Mouse (Mus musculus): ENCODE results near the gene Notch3. TPM values are rescaled to one million over a fixed set of nuclear protein-coding genes. Genes with fewer than 3 reads are reported as not detected.
"Not testable (repeated sequence)": the region's sequence is repeated elsewhere in the genome, so short reads cannot be mapped to it uniquely, and the experiment has no call there.

The Notch3 gene
- polyA plus RNA-seq (2012; ENCODE audit: insufficient read depth, low replicate concordance), result 0.23 and 1.4 TPM in 2 replicates

- Histone ChIP-seq H3K4me1 (peaks cover 58% of the 10 kb centered on the region), H3K27me3 (replicated peaks) (peaks cover 70% of the 10 kb centered on the region), H3K36me3 (replicated peaks; ENCODE audit: low read length) (no peaks in the 10 kb centered on the region), H3K9me3 (no peaks in the 10 kb centered on the region), H3K4me3 (replicated peaks) (peak within 1 kb of the TSS; percentile 88)
- TF ChIP-seq GATA1 (IDR thresholded peaks at IDR 0.05; ENCODE audit: borderline replicate concordance, low read length), result no peak
- no peak for TF ChIP-seq FLI1 (IDR thresholded peaks at IDR 0.05; ENCODE audit: low read length)
Measured at GRCm38 (mm10) chr17:32166687-32167086, at the start of gene Notch3. Notch3 (minus strand) TSS chr17:32166852.

GRCm38 (mm10) chr17:32215587-32215986, 48.9 kb upstream of the Notch3 start:
- not testable (repeated sequence) for H3K4me3 ChIP-seq (replicated peaks); H3K9me3 ChIP-seq; H3K4me1 ChIP-seq; H3K27me3 ChIP-seq (replicated peaks)
- H3K36me3 ChIP-seq (replicated peaks; ENCODE audit: low read length), result peaks cover 94% of the 10 kb centered on the region

- H3K27me3 ChIP-seq (replicated peaks); H3K4me1 ChIP-seq; H3K4me3 ChIP-seq (replicated peaks); H3K9me3 ChIP-seq: not testable (repeated sequence)
- H3K36me3 ChIP-seq (replicated peaks; ENCODE audit: low read length), result peaks cover 97% of the 10 kb centered on the region
Measured at GRCm38 (mm10) chr17:32211554-32211953, 44.9 kb upstream of the Notch3 start.

- H3K36me3 ChIP-seq (replicated peaks; ENCODE audit: low read length), result peaks cover 97% of the 10 kb centered on the region
Measured at GRCm38 (mm10) chr17:32209752-32210151, 43.1 kb upstream of the Notch3 start.

GRCm38 (mm10) chr17:32209144-32209543, 42.5 kb upstream of the Notch3 start:
- no peak overlapping the region for H3K4me3 ChIP-seq (replicated peaks)
- no peaks in the 10 kb centered on the region for H3K4me1 ChIP-seq
- H3K27me3 ChIP-seq (replicated peaks), result no peaks in the 10 kb centered on the region
- peaks cover 97% of the 10 kb centered on the region for H3K36me3 ChIP-seq (replicated peaks; ENCODE audit: low read length)
- no peak for TF ChIP-seq GATA1 (IDR thresholded peaks at IDR 0.05; ENCODE audit: borderline replicate concordance, low read length)
- TF ChIP-seq FLI1 (IDR thresholded peaks at IDR 0.05; ENCODE audit: low read length), result no peak
- no peaks in the 10 kb centered on the region for H3K9me3 ChIP-seq

More at GRCm38 (mm10) chr17:32209752-32210151, 43.1 kb upstream of the Notch3 start:
- Histone ChIP-seq H3K9me3 (no peaks in the 10 kb centered on the region), H3K4me3 (replicated peaks) (no peak overlapping the region), H3K27me3 (replicated peaks) (no peaks in the 10 kb centered on the region), H3K4me1 (no peaks in the 10 kb centered on the region)
- no peak for TF ChIP-seq FLI1 (IDR thresholded peaks at IDR 0.05; ENCODE audit: low read length)
- no peak for TF ChIP-seq GATA1 (IDR thresholded peaks at IDR 0.05; ENCODE audit: borderline replicate concordance, low read length)

GRCm38 (mm10) chr17:32207586-32208245, 41.1 kb upstream of the Notch3 start:
- Histone ChIP-seq H3K4me3 (replicated peaks) (no peak overlapping the region), H3K4me1 (no peaks in the 10 kb centered on the region), H3K27me3 (replicated peaks) (no peaks in the 10 kb centered on the region), H3K9me3 (no peaks in the 10 kb centered on the region), H3K36me3 (replicated peaks; ENCODE audit: low read length) (peaks cover 97% of the 10 kb centered on the region)
- TF ChIP-seq GATA1 (IDR thresholded peaks at IDR 0.05; ENCODE audit: borderline replicate concordance, low read length), result no peak

- TF ChIP-seq FLI1 (IDR thresholded peaks at IDR 0.05; ENCODE audit: low read length) (no peak), GATA1 (IDR thresholded peaks at IDR 0.05; ENCODE audit: borderline replicate concordance, low read length) (no peak)
- no peak overlapping the region for H3K4me3 ChIP-seq (replicated peaks)
- no peaks in the 10 kb centered on the region for H3K9me3 ChIP-seq
- no peaks in the 10 kb centered on the region for H3K27me3 ChIP-seq (replicated peaks)
- peaks cover 4% of the 10 kb centered on the region; the same call in 1 of the 2 replicates for H3K4me1 ChIP-seq
- H3K36me3 ChIP-seq (replicated peaks; ENCODE audit: low read length), result peaks cover 100% of the 10 kb centered on the region
Measured at GRCm38 (mm10) chr17:32205345-32205744, 38.7 kb upstream of the Notch3 start.

GRCm38 (mm10) chr17:32202972-32203371, 36.3 kb upstream of the Notch3 start:
- Histone ChIP-seq H3K27me3 (replicated peaks) (no peaks in the 10 kb centered on the region), H3K9me3 (no peaks in the 10 kb centered on the region), H3K4me1 (peaks cover 12% of the 10 kb centered on the region), H3K4me3 (replicated peaks) (no peak overlapping the region), H3K36me3 (replicated peaks; ENCODE audit: low read length) (peaks cover 100% of the 10 kb centered on the region)
- no peak for TF ChIP-seq GATA1 (IDR thresholded peaks at IDR 0.05; ENCODE audit: borderline replicate concordance, low read length)
- no peak for TF ChIP-seq FLI1 (IDR thresholded peaks at IDR 0.05; ENCODE audit: low read length)

GRCm38 (mm10) chr17:32201086-32201485, 34.4 kb upstream of the Notch3 start:
- no peaks in the 10 kb centered on the region for H3K27me3 ChIP-seq (replicated peaks)
- TF ChIP-seq GATA1 (IDR thresholded peaks at IDR 0.05; ENCODE audit: borderline replicate concordance, low read length), result no peak
- no peak for TF ChIP-seq FLI1 (IDR thresholded peaks at IDR 0.05; ENCODE audit: low read length)
- peaks cover 100% of the 10 kb centered on the region for H3K36me3 ChIP-seq (replicated peaks; ENCODE audit: low read length)
- peaks cover 24% of the 10 kb centered on the region for H3K4me1 ChIP-seq
- H3K4me3 ChIP-seq (replicated peaks), result no peak overlapping the region
- no peaks in the 10 kb centered on the region for H3K9me3 ChIP-seq

- no peaks in the 10 kb centered on the region for H3K9me3 ChIP-seq
- H3K4me3 ChIP-seq (replicated peaks), result no peak overlapping the region
- peaks cover 33% of the 10 kb centered on the region for H3K4me1 ChIP-seq
- no peak for TF ChIP-seq FLI1 (IDR thresholded peaks at IDR 0.05; ENCODE audit: low read length)
- TF ChIP-seq GATA1 (IDR thresholded peaks at IDR 0.05; ENCODE audit: borderline replicate concordance, low read length), result no peak
- H3K36me3 ChIP-seq (replicated peaks; ENCODE audit: low read length), result peaks cover 98% of the 10 kb centered on the region
- H3K27me3 ChIP-seq (replicated peaks), result no peaks in the 10 kb centered on the region
Measured at GRCm38 (mm10) chr17:32199796-32200195, 33.1 kb upstream of the Notch3 start.

- TF ChIP-seq FLI1 (IDR thresholded peaks at IDR 0.05; ENCODE audit: low read length) (no peak), GATA1 (IDR thresholded peaks at IDR 0.05; ENCODE audit: borderline replicate concordance, low read length) (no peak)
- peaks cover 77% of the 10 kb centered on the region for H3K36me3 ChIP-seq (replicated peaks; ENCODE audit: low read length)
Measured at GRCm38 (mm10) chr17:32197156-32197555, 30.5 kb upstream of the Notch3 start.

More at GRCm38 (mm10) chr17:32197156-32197555, 30.5 kb upstream of the Notch3 start:
- Histone ChIP-seq H3K4me3 (replicated peaks) (no peak overlapping the region), H3K9me3 (no peaks in the 10 kb centered on the region), H3K4me1 (peaks cover 32% of the 10 kb centered on the region), H3K27me3 (replicated peaks) (no peaks in the 10 kb centered on the region)

All from megakaryocyte, embryonic 14.5 days (primary cell).